Mouse (Mus musculus): ENCODE measurements around the gene Gm49388. TPM values are rescaled to one million over a fixed set of nuclear protein-coding genes. Genes with fewer than 3 reads are reported as not detected.

Gene Gm49388
- polyA plus RNA-seq, 1 experiment, result not detected

DNA sequence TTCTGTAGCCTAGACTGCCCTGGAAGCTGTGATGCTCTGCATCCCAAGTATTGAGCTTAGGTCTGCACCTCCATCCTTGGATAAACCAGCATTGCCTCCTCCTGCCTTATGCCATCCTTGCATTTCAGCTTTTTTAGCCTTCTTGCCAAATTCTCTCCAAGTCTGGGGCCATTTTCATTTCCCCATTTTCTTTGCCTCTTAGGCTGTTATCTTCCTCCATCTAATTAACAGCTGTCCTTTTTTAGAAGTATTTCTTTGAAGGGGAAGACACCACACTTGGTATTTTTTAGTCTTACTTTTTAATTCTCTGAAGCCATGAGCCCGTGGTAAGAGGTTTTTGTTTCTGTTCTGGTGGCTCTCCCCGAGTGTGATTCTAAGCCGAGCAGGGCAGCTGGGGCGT, 21.8 kb upstream of the Gm49388 start:
- Histone ChIP-seq H3K4me1 (ENCODE audit: control insufficient read depth, insufficient read depth, low read length) (peaks cover 3% of the 10 kb centered on the region; the same call in 1 of the 2 replicates), H3K27ac (ENCODE audit: control insufficient read depth, insufficient read depth, low read depth, low read length, poor library complexity) (no peak overlapping the region; the same call in none of the 2 replicates), H3K4me3 (replicated peaks; ENCODE audit: control insufficient read depth, low read depth, low read length) (no peak overlapping the region)
- WGBS, result 48% methylated on average over 4 of the region's 4 CpGs
- TF ChIP-seq CTCF (IDR thresholded peaks at IDR 0.05; ENCODE audit: control insufficient read depth, insufficient read depth, low read length) (no peak), POLR2A (IDR thresholded peaks at IDR 0.05; ENCODE audit: borderline replicate concordance, control insufficient read depth, low read depth, low read length) (no peak)

DNA sequence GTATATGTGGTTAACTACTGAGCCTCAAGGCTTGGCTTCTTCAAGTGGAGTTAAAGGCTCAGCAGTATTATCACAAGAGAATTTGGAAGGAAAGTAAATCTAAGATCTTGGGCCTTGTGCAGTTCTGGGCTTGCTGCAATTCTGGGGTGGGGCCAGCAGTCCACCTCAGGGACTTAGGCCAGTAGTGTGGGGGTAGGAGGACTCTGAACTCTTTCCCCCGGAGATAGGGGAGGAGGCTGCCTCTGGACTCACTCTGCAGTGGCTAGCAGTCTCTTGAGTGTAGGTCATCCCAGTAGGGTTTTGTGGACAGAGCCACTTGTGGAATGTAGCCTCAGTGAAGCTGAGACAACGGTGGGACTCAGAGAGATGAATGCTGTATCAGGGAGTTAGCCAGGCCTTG, 19.7 kb upstream of the Gm49388 start:
- WGBS, result 86% methylated on average over 2 of the region's 2 CpGs
- no peak for TF ChIP-seq CTCF (IDR thresholded peaks at IDR 0.05; ENCODE audit: control insufficient read depth, insufficient read depth, low read length)
- no peak for TF ChIP-seq POLR2A (IDR thresholded peaks at IDR 0.05; ENCODE audit: borderline replicate concordance, control insufficient read depth, low read depth, low read length)
- H3K4me3 ChIP-seq (replicated peaks; ENCODE audit: control insufficient read depth, low read depth, low read length), result no peak overlapping the region
- H3K4me1 ChIP-seq (ENCODE audit: control insufficient read depth, insufficient read depth, low read length), result peaks cover 3% of the 10 kb centered on the region; the same call in 1 of the 2 replicates
- H3K27ac ChIP-seq (ENCODE audit: control insufficient read depth, insufficient read depth, low read depth, low read length, poor library complexity), result no peak overlapping the region

DNA sequence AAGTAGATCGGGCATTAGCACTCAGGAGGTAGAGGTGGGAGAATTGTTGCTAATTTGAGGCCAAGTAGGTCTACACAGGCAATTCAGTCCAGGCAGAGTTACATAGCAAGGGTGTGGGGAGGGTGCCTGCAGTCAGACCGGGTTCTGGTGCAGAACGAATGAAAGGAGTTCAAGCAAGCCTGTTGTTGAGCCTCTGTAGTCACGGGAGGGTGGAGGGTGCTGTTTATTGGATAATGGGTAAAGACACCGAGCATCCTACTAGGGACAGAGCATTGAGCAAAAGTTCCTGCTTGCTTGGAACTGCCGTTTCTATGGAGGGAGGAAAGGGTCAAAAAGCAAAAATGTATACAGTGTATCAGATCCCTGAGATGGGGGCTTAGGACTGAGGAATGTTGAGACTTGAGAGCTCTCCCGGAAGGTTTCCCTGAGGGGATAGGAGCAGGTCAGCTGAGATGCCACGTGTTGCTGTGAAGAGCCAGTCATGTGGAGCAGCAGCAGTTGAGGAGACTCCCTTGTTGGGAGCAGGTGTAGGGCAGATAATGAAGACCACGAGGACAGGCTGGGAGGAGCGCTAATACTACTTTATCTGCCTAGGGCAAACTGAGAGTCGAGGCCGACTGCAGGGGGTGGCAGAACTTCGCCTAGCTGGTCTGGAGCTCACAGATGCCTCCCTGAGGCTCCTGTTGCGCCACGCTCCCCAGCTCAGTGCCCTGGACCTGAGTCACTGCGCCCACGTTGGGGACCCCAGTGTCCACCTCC, 18.4 kb upstream of the Gm49388 start:
- H3K4me1 ChIP-seq (ENCODE audit: control insufficient read depth, insufficient read depth, low read length), result peaks cover 3% of the 10 kb centered on the region; the same call in 1 of the 2 replicates
- 62% methylated on average over 17 of the region's 17 CpGs for WGBS
- no peak for TF ChIP-seq CTCF (IDR thresholded peaks at IDR 0.05; ENCODE audit: control insufficient read depth, insufficient read depth, low read length)
- TF ChIP-seq POLR2A (IDR thresholded peaks at IDR 0.05; ENCODE audit: borderline replicate concordance, control insufficient read depth, low read depth, low read length), result peak; percentile 85
- peak overlapping the region; percentile 56 for H3K4me3 ChIP-seq (replicated peaks; ENCODE audit: control insufficient read depth, low read depth, low read length)
- H3K27ac ChIP-seq (ENCODE audit: control insufficient read depth, insufficient read depth, low read depth, low read length, poor library complexity), result peak overlapping the region; percentile 88

DNA sequence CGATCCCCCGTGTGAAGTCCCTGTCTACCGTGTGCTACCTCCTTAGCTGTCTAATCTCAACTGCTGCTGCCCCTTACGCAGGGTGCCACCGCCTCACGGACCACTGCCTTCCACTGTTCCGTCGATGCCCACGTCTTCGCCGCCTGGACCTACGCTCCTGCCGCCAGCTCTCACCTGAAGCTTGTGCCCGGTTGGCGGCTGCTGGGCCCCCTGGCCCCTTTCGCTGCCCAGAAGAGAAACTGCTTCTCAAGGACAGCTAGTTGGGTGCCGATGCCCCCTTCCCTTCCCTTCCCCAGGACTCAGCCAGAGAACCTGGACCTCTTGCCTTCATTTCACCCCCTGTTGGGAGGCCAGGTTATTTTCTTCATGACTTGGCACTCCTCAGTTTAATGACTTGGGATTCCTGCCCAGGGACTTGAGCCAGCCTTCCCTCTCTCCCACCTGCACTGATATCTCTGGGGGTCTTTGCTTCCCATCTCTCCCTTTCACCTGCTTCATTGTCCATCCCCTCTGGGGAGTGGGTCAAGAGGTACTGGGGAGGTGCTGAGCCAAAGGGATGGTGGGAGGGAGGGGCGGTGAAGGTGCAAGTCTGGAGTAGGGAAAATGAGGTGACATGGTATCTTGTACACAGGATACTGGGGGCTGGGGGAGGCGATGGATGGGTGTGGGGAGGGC, 17.6 kb upstream of the Gm49388 start:
- H3K4me1 ChIP-seq (ENCODE audit: control insufficient read depth, insufficient read depth, low read length), result peaks cover 3% of the 10 kb centered on the region; the same call in 1 of the 2 replicates
- H3K27ac ChIP-seq (ENCODE audit: control insufficient read depth, insufficient read depth, low read depth, low read length, poor library complexity), result peak overlapping the region; percentile 88
- H3K4me3 ChIP-seq (replicated peaks; ENCODE audit: control insufficient read depth, low read depth, low read length), result peak overlapping the region; percentile 56
- WGBS, result 81% methylated on average over 19 of the region's 19 CpGs
- TF ChIP-seq CTCF (IDR thresholded peaks at IDR 0.05; ENCODE audit: control insufficient read depth, insufficient read depth, low read length) (no peak), POLR2A (IDR thresholded peaks at IDR 0.05; ENCODE audit: borderline replicate concordance, control insufficient read depth, low read depth, low read length) (no peak)

DNA sequence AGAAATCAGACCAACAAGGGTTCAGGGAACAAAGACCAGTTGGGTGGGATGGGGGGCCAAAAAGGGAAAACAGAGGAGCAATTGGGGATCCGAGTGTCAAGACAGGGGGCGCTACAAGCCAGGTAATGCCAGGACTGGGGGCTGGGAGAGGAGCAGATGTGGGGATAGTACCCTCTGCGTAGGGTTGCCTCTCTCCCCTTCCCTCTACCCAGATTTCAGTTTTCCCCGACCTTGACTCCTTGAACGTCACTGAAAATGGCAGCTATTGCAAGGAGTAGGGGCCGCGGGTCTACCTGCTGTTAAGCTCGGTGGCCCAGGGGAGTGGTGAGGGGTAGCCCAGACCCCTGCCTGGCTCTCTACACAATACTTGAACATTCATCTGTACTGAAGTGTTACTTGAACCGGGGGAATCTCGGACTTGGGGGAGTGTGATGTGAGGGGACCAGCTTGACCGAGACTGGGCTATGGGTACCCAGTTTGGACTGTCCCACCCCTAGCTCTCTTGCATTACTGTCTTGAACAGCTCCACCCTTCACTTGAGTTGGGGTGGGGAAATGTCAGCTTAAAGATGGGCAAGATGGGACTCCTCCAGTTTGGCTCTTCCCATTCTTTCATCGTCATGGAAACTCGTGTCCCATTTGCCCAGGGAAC, 16.9 kb upstream of the Gm49388 start:
- TF ChIP-seq POLR2A (IDR thresholded peaks at IDR 0.05; ENCODE audit: borderline replicate concordance, control insufficient read depth, low read depth, low read length), result no peak
- 0 out of 2 replicates have a peak, but pooled peaks have one; percentile 11 for TF ChIP-seq CTCF (IDR thresholded peaks at IDR 0.05; ENCODE audit: control insufficient read depth, insufficient read depth, low read length)
- no peak overlapping the region for H3K4me3 ChIP-seq (replicated peaks; ENCODE audit: control insufficient read depth, low read depth, low read length)
- peaks cover 3% of the 10 kb centered on the region; the same call in 1 of the 2 replicates for H3K4me1 ChIP-seq (ENCODE audit: control insufficient read depth, insufficient read depth, low read length)
- whole genome bisulfite sequencing, result 61% methylated on average over 13 of the region's 13 CpGs
- H3K27ac ChIP-seq (ENCODE audit: control insufficient read depth, insufficient read depth, low read depth, low read length, poor library complexity), result no peak overlapping the region

DNA sequence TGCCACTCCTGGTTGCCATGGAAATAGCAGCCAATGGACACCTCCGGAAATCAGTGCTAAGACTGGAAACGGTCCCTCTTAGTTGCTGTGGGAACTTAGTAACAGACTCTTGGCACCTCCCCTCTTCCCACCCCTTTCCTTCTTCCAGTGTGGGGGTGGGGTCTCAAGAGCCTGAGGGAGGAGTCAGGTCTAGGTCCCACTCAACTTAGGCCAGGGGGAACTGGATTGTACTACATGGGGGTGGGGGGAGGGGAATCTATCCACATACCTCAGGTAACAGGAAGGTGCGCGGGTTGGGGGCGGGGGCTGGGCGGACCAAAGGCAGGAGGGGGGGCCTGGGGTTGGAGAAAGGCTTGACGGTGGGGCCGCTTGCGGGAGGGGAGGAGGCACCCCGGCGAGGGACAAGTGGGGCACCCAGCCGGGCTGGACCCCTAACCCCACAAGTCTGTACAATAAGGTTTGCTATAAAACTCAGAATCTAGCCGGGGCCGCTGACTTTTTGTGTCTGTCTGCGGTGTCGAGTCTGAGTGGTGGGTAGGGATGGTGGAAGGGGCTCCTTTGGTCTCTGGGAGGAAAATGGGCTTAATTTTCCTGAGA, 16.3 kb upstream of the Gm49388 start:
- peak overlapping the region; percentile 81 for H3K4me3 ChIP-seq (replicated peaks; ENCODE audit: control insufficient read depth, low read depth, low read length)
- peaks cover 2% of the 10 kb centered on the region; the same call in 1 of the 2 replicates for H3K4me1 ChIP-seq (ENCODE audit: control insufficient read depth, insufficient read depth, low read length)
- H3K27ac ChIP-seq (ENCODE audit: control insufficient read depth, insufficient read depth, low read depth, low read length, poor library complexity), result peak overlapping the region; percentile 88
- WGBS, result 2% methylated on average over 16 of the region's 16 CpGs
- TF ChIP-seq CTCF (IDR thresholded peaks at IDR 0.05; ENCODE audit: control insufficient read depth, insufficient read depth, low read length) (no peak), POLR2A (IDR thresholded peaks at IDR 0.05; ENCODE audit: borderline replicate concordance, control insufficient read depth, low read depth, low read length) (no peak)

DNA sequence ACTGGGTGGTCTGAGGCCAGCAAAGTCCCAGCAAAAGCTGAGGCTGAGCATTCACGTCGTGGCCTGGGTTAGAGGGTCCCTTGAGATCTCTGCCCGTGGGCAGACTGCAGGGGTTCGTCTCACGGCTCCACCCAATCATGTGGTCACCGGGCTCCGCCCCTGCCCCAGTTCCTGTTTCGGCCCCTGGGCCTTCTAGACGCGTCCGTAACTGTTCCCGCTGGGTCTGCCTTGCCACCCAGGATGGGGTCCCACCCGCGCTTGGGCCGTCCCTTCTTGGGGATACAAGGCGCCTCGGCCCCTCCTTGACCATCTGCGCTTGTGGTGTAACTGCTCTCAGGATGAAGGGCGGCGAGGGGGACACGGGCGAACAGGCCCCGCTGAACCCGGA, 15.8 kb upstream of the Gm49388 start, which contains the start of gene Orai3:
Gene Orai3 (plus strand): TSS at position 165 of the 388 bp plus-strand sequence.
- H3K27ac ChIP-seq (ENCODE audit: control insufficient read depth, insufficient read depth, low read depth, low read length, poor library complexity), result peak within 1 kb of the TSS; percentile 88
- TF ChIP-seq CTCF (IDR thresholded peaks at IDR 0.05; ENCODE audit: control insufficient read depth, insufficient read depth, low read length) (no peak), POLR2A (IDR thresholded peaks at IDR 0.05; ENCODE audit: borderline replicate concordance, control insufficient read depth, low read depth, low read length) (peak; percentile 95; the same call in 1 of the 2 replicates)
- H3K4me3 ChIP-seq (replicated peaks; ENCODE audit: control insufficient read depth, low read depth, low read length), result peak within 1 kb of the TSS; percentile 81
- peaks cover 2% of the 10 kb centered on the region; the same call in 1 of the 2 replicates for H3K4me1 ChIP-seq (ENCODE audit: control insufficient read depth, insufficient read depth, low read length)
- WGBS, result under 1% methylated on average over 24 of the region's 24 CpGs

All from bone marrow, adult 2 months (tissue).